Mouse (Mus musculus) bone marrow macrophage, adult 2 months (primary cell): ENCODE data around the gene Xpo5.

Experiments
- CTCF ChIP-seq: IDR thresholded peaks from 2 replicates; pipeline ENCODE4 v1.5.1; 2012; ENCODE audit warnings: low read depth, mild to moderate bottlenecking, low read length, moderate library complexity
- POLR2A ChIP-seq: IDR thresholded peaks from 2 replicates; pipeline ENCODE4 v1.6.1; 2012; ENCODE audit warnings: mild to moderate bottlenecking, low read depth, low read length, borderline replicate concordance

DNA sequence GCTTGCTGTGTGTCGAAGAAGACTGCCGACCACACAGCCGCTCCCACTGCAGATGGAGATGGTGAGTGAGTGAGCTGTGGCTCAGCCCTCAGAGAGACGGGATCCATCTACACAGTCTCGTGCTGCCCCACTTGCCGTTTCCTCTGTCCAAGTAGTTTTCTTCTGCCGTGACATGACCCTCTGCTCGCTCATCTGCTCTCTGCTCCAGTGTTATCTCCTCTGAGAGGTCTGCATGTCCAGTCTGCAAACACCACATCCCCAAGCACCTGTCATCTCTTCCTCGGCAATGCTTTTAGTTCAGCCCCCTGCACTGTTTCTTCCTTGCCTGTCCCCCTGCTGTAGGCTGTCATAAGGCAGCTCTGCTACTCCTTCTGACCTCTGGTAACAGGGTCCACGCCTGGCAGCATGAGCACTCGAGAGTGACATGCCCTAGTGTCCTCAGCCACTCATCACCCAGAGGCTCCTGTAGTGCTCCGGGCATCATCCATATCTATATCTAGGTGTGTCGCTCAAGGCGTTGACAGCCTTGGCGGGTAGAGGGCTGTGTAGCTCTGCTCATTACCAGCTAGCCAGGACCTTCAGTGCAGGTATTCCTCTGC is 37.0 kb downstream of the Xpo5 start:
- TF ChIP-seq POLR2A (no peak), CTCF (no peak)
